Mouse (Mus musculus) brain, embryonic 14.5 days (tissue): ENCODE results near the gene B4galnt3.

Experiments used
- CTCF ChIP-seq: fragments of 200-500 bp; IDR thresholded peaks from 2 replicates; pipeline ENCODE4 v1.5.1; 2012; ENCODE audit warnings: inconsistent platforms, mild to moderate bottlenecking, moderate library complexity, borderline replicate concordance; ENCODE audit not compliant: insufficient read depth, insufficient read length; ENCODE audit errors: extremely low read depth
- POLR2A ChIP-seq: fragments of 200-500 bp; IDR thresholded peaks from 2 replicates; pipeline ENCODE4 v1.6.1; 2012; ENCODE audit warnings: mild to moderate bottlenecking, inconsistent platforms, borderline replicate concordance; ENCODE audit not compliant: poor library complexity, insufficient read depth, insufficient read length, severe bottlenecking; ENCODE audit errors: extremely low read depth

DNA sequence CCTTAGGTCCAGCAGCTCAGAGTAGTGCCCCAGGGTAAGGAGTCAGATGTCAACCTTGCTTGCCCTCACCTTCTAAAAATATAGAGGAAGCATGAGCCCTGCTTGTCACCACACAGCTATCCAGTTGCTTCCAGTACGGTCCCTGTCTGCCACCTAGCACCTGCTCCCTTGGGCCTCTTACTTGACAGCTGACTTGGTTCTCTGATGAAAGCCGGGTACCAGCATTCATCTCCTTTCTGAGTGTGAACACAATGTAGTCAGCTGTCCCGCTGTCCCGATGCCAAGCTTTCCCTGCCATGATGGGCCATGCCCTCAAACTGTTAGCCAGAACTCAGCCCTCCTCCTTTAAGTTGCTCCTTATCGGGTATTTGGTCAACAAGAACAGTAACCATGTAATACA is 112.2 kb downstream of the B4galnt3 start:
- no peak for TF ChIP-seq CTCF
- no peak for TF ChIP-seq POLR2A
